Mouse (Mus musculus) bone marrow macrophage, adult 2 months (primary cell): ENCODE measurements at regions not wholly inside any gene's neighbourhood (a gene's known extent, or its start where the extent isn't known, plus 50 kb on each side); places are given as distances from the start of the nearest gene placed in this dataset.

Experiments used
- H3K27ac ChIP-seq: 2 replicates; pipeline ENCODE4 v1.5.1; 2012; ENCODE audit warnings: low read depth, low read length; ENCODE audit not compliant: insufficient read depth
- H3K4me1 ChIP-seq: 2 replicates; pipeline ENCODE4 v1.6.1; 2012; ENCODE audit warnings: low read length; ENCODE audit not compliant: control insufficient read depth, insufficient read depth
- H3K4me3 ChIP-seq: 2 replicates; pipeline ENCODE4 v1.5.1; 2012; ENCODE audit warnings: mild to moderate bottlenecking, low read length, moderate library complexity; ENCODE audit not compliant: insufficient read depth
- CTCF ChIP-seq: IDR thresholded peaks from 2 replicates; pipeline ENCODE4 v1.5.1; 2012; ENCODE audit warnings: low read depth, mild to moderate bottlenecking, low read length, moderate library complexity
- POLR2A ChIP-seq: IDR thresholded peaks from 2 replicates; pipeline ENCODE4 v1.6.1; 2012; ENCODE audit warnings: mild to moderate bottlenecking, low read depth, low read length, borderline replicate concordance

DNA sequence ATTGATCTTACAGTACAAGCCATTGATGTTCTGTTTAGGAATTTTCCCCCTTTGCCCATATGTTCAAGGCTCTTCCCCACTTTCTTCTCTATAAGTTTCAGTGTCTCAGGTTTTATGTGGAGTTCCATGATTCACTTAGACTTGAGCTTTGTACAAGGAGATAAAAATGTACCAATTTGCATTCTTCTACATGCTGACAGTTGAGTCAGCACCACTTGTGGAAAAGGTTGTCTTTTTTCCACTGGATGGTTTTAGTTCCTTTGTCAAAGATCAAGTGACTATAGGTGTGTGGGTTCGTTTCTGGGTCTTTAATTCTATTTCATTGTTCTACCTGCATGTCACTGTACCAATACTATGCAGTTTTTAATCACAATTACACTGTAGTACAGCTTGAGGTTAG is 551.1 kb upstream of the A1bg start:
- H3K4me3 ChIP-seq: no peak overlapping the region
- H3K4me1 ChIP-seq: no peaks in the 10 kb centered on the region
- TF ChIP-seq POLR2A: no peak
- no peak for TF ChIP-seq CTCF
- H3K27ac ChIP-seq: no peak overlapping the region

GRCm38 (mm10) chr15:61455042-61455441 is 532.2 kb upstream of the A1bg start:
- Histone ChIP-seq H3K4me3 (no peak overlapping the region), H3K4me1 (no peaks in the 10 kb centered on the region), H3K27ac (no peak overlapping the region)
- TF ChIP-seq POLR2A: no peak
- TF ChIP-seq CTCF: no peak

DNA sequence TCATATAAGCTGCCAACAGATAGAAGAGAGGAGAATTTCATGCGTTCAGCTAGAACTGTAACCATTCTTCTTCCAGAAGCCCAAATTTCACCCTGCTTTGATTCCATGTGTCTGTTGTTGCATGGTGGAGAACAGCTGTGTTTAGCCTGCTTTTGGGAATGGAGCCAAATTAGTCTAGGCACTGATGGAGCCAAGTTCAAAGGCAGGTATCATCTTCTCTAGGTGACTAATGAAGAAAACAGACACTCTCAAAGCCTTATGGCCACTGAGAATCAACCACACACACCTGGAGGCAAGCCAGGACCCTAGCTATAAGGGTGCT is 531.5 kb upstream of the A1bg start:
- H3K4me3 ChIP-seq: no peak overlapping the region
- no peak for TF ChIP-seq POLR2A
- no peak for TF ChIP-seq CTCF
- no peak overlapping the region for H3K27ac ChIP-seq
- no peaks in the 10 kb centered on the region for H3K4me1 ChIP-seq

- TF ChIP-seq POLR2A (no peak), CTCF (no peak)
- no peaks in the 10 kb centered on the region for H3K4me1 ChIP-seq
- H3K27ac ChIP-seq: no peak overlapping the region
- no peak overlapping the region for H3K4me3 ChIP-seq
Measured at GRCm38 (mm10) chr15:61453656-61454349, 531.0 kb upstream of the A1bg start.

GRCm38 (mm10) chr15:61450217-61450616 is 527.4 kb upstream of the A1bg start:
- H3K4me1 ChIP-seq: no peaks in the 10 kb centered on the region
- H3K27ac ChIP-seq: no peak overlapping the region
- no peak overlapping the region for H3K4me3 ChIP-seq
- no peak for TF ChIP-seq CTCF
- no peak for TF ChIP-seq POLR2A

DNA sequence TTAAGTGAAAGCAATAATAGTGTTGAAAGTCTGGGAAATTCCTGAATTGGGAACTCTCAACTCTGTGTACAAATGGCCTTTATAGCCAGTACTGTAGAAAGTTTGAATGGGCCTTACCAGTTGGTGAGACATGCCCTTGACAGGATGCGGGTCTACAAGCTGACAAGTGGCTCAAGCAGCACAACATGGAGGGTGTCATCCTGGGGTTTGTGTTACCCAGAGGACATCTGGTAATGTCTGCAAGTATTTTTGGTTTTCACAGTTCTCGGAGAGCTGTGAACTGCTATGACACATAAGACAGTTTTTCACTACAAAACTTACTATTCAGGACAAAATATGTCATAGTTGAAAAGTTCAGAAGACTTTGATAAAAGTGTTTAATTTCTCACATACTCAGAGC is 525.7 kb upstream of the A1bg start:
- Histone ChIP-seq H3K4me1 (no peaks in the 10 kb centered on the region), H3K4me3 (no peak overlapping the region), H3K27ac (no peak overlapping the region)
- TF ChIP-seq CTCF (no peak), POLR2A (no peak)

DNA sequence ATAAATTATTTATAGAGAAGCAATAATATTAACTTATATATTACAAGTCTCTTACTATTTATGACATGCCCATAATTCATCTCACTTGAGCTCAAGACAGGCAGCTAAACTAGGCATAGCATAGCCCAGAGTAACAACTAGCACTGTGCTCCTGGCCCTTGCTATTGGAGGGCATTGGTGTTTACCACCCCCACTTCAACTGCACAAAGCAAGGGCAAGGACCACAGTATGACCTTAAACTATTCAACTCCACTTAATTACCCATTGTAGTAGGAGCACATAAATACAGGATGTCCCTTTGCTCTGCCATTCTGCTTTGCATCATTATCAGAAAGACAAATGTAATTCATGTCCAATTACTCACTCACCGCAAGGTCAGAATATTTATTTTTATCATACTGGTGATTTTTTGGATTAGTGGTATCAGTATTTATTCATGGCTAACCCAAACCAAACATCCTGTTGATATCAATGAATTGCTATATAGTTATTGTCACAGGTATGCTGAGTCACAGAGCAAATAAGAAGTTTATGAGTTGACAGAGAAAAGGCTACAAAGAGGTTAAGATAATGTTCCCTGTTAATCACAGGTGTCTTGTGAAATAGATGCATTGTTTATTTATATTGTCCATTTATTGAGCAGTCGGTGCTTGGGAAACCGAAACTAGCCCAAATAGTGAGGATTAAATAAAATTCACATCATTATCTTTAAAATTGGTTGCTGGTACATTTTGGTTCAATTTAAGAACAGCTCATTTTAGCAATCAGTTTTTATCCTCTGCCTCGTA is 523.4 kb upstream of the A1bg start:
- Histone ChIP-seq H3K4me1 (no peaks in the 10 kb centered on the region), H3K27ac (no peak overlapping the region), H3K4me3 (no peak overlapping the region)
- no peak for TF ChIP-seq CTCF
- TF ChIP-seq POLR2A: no peak

DNA sequence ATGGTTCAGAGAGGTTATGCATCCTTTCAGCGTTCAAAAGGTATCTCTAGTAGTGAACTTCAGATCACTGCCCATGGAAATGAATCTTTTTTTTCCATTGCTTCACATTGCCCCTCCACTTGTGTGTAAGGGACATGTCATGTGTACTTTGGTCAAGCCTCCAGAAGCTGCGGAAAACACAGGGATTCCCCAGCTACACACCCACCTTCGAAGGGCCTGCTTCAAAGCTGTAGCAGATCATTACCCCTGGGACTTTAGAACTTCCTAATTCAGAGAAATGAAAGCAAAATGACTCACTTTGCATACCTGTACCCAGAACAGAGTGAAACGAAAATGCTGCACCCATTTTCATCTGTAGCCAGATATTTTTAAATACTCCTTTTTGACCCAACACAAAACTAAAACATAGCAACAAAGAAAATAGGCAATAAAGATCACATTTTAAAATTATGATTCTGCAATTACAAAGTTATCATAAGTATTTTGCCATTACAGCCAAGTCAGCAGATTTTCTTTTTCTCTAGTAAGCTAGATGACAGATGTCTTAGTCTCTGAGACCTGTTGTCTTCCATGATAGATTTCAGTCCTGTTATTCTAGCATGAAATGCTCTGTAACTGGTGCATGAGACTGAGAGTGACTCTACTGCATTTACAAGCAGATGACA is 519.1 kb upstream of the A1bg start:
- Histone ChIP-seq H3K4me3 (no peak overlapping the region), H3K27ac (no peak overlapping the region), H3K4me1 (no peaks in the 10 kb centered on the region)
- TF ChIP-seq POLR2A (no peak), CTCF (no peak)

DNA sequence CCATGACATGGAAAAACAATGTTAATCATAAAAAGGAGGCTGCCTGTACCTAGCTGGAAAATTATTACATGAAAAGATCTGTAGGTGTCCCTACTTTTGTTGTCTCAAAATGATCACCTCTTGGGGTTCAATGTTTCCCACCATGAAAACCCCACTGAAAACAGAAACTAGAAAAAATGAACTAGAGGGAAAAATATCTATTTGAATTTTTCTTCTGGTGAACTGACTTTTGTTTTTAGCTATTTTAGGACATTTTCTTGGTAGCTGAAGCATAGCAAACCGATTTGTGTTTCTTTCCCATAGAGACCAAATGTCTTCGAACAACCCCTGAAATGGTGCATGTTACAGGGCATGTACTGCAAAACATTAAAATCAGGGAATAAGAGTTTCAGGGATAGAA is 518.2 kb upstream of the A1bg start:
- TF ChIP-seq CTCF (no peak), POLR2A (no peak)
- no peaks in the 10 kb centered on the region for H3K4me1 ChIP-seq
- H3K4me3 ChIP-seq: no peak overlapping the region
- no peak overlapping the region for H3K27ac ChIP-seq

DNA sequence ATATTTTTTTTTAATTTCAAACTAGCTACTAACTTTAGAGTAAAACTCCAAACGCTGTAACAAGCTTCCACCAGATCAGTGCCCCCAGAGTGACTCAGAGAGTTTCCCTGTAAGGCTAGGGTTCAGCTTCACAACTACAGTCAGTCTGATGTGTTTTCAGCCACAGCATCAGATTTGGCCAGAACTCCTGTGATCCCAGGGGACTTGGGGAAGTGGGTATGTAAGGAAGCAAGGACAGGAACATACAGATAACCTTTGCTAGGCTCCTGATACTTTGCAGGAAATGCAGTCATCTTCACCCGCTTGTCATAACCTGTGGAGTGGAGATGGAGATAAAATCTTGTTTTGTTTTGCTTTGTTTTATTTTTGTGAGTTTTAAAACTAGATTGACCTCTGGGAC is 517.5 kb upstream of the A1bg start:
- Histone ChIP-seq H3K4me1 (no peaks in the 10 kb centered on the region), H3K4me3 (no peak overlapping the region), H3K27ac (no peak overlapping the region)
- no peak for TF ChIP-seq CTCF
- no peak for TF ChIP-seq POLR2A
